Mouse (Mus musculus): Measurements from ENCODE around the gene Myt1l.
A peak's percentile ranks its signal among the peaks of the same experiment; 100 is the strongest.

Gene Myt1l

DNA sequence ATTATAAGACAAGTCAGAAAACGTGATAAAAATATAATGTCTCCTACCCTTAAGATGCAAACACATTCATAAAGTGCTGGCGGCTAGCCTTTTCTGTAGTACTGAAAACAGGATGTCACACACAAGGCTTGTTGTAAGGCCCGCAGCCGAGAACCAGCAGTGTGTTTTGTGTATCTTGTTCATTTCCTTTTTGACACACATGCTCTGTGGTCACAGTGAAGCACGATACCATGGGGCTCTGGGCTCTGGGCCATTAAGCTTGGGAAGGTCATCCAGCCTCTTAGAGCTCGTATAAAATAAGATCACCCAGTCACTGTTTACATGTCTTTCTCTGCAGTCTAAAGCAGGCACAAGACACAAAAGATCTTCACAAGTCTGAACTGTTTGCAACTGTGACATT lies 288.6 kb downstream of the Myt1l start:
- DNase-seq (ENCODE audit: low spot score) = no peak

GRCm38 (mm10) chr12:29822216-29822615 lies 294.0 kb downstream of the Myt1l start:
- no peak for DNase-seq (ENCODE audit: low spot score)

- DNase-seq (ENCODE audit: low spot score) = no peak
Observed at GRCm38 (mm10) chr12:29823766-29824417, 295.7 kb downstream of the Myt1l start.

DNA sequence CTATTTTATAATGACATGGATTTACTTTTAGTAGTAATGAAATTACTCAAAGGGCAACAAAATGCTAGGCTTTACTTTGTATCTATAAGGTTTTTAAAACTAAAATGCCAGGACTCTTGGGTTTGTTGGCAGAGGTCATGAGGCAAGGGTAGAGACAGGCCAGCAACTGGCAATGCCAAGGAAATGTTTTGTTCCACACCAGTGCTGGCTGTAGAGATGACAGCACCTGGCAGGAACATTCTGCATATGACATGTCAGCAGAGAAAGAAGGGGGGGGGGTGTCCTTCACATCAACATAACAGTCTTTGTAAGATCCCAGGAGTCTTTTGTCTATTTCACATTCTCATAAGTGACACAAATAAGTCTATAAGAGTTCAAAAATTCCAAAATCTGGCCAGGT lies 302.4 kb downstream of the Myt1l start:
- DNase-seq (ENCODE audit: low spot score) = no peak

DNA sequence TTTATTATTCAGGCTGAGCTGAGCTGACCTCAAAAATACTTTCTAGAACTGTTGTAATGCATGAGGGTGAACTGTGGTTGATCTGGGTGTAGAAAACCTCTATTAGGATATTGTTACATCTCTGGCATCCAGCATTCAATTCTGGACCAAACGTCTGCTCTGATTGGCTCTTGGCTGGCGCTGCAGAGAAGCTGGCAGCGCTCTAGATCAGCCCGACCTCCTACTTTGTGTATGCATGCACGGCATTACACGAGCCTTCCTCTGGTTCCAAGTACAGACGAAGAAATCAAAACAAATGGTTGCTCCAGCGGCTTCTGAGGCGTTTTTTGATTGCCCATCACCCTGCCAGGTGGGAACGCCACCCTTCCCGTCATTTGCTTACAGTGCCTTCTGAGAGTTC lies 303.2 kb downstream of the Myt1l start:
- no peak for DNase-seq (ENCODE audit: low spot score)

DNA sequence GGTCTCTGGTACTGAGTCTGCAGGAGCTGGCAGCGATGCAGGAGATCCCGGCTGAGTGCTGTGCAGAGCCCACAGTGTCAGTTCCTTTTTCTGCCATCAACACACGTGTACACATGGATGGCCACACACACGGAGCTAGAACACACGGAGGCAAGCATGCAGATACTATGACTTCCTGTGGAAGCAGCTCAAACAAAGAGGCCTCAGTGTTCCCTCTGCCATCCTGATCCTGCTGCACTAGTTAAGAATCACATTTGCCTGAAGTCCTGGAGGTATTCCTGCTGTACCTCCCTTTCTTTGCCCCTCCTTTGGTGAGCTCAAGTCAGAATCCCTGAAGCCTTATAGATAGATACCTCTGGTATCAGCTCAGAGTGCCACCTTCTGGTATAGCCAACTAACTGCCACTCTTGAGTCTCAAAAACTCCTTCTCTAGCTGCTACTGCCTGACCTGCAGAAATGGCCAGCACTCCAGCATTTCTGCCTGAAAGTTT lies 309.2 kb downstream of the Myt1l start:
- DNase-seq (ENCODE audit: low spot score) = no peak

GRCm38 (mm10) chr12:29838421-29838820 lies 310.2 kb downstream of the Myt1l start:
- DNase-seq (ENCODE audit: low spot score) = no peak

- DNase-seq (ENCODE audit: low spot score) = no peak
Observed at GRCm38 (mm10) chr12:29849936-29850335, 321.8 kb downstream of the Myt1l start.

- no peak for DNase-seq (ENCODE audit: low spot score)
Observed at GRCm38 (mm10) chr12:29854151-29854585, 326.0 kb downstream of the Myt1l start.

DNA sequence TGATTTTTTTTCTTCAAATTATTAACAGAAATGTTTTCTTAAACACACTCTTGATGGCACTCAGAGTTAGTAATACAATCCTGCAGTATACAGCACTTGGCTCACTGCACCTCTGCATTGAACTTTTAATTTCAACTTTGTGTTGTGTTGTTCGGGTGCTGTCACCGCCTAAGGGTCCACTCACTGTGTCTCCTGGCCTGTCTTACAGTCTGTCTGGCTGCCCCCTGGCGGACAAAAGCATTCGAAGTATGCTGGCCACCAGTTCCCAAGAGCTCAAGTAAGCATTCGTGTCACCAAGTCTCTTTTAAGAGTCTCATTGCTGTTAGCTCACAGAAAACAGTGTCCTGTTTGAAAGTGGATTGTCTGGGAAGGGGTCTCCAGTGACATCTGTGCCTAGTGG lies 326.8 kb downstream of the Myt1l start:
- DNase-seq (ENCODE audit: low spot score) = peak; percentile 1

- DNase-seq (ENCODE audit: low spot score) = no peak
Observed at GRCm38 (mm10) chr12:29860986-29861385, 332.8 kb downstream of the Myt1l start.

GRCm38 (mm10) chr12:29868295-29868694 lies 340.1 kb downstream of the Myt1l start:
- no peak for DNase-seq (ENCODE audit: low spot score)

DNA sequence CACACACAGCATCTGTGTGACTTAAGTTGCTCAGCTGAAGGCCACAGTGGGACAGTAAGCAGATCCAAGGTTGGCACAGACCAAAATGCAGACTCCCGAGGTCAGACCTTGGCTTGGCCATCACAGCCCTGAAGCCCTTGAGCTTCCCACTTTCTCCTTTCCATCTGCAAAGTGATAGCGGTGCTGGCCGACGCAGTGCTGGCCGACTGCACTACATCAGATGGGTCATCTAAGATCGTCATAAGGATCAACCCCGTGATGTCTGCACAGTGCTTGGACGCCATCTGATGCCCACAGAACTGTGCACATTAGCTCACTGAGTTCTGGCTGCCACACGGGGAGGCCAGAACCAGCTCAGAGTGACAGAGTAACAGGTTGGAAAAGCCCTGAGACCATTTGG lies 340.6 kb downstream of the Myt1l start:
- DNase-seq (ENCODE audit: low spot score) = no peak

- no peak for DNase-seq (ENCODE audit: low spot score)
Observed at GRCm38 (mm10) chr12:29872156-29872815, 344.1 kb downstream of the Myt1l start.

- no peak for DNase-seq (ENCODE audit: low spot score)
Observed at GRCm38 (mm10) chr12:29873281-29873772, 345.1 kb downstream of the Myt1l start.

GRCm38 (mm10) chr12:29877977-29878376 lies 349.8 kb downstream of the Myt1l start:
- no peak for DNase-seq (ENCODE audit: low spot score)

DNA sequence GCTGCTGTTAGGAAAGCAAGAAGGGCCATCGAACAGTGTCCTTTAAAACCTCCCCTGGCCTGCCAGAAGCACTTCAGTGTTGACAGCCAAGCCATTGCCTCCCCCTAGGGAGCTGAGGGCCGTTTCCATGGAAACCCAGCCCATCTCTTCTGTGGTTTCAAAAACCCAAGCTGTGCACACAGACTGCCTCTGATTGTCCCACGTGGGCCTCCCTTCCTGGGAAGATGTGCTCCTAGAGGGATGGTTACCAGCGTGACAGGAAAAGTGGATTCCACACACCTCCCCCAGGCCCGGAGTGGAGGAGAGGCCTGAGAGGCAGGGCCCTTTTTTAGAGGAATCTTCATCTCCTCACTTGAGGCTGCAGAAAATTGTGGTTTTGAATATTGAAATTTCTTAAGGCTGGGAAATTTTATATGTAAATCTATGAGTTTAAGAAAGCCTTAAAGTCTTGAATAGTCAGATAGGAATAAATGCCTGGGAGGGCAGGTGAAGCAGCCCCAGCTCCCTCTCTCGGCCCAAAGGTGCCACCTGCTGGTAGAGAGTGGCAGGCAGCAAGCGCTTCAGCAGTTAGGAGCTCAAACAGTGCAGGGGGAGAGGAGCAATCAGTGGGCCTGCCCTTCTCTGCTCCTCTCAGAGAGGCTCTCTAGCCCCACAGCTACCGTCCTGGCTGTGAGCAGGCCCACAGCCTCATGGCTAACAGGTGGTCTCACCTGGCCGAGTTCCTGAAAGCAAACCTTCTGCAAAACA lies 354.9 kb downstream of the Myt1l start:
- no peak for DNase-seq (ENCODE audit: low spot score)

DNA sequence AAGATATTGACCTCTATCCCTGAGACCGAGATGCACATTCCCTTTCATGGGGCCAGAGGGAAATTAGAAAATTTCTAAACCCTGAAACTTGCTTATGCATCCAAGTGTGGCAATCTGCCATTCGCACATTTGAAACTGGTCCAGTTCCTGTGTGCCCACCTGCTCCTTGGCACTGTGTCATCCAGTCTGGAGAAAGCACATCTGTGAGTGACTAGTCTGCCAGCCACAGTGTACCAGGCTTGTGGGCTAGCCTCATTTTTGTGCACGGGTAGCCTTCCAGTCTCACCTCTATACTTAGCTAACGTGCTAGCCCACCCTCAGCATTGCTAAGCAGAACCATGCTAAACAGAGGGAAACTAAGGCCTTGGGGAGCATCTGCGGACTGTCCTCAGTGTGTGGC lies 356.2 kb downstream of the Myt1l start:
- DNase-seq (ENCODE audit: low spot score) = no peak

DNA sequence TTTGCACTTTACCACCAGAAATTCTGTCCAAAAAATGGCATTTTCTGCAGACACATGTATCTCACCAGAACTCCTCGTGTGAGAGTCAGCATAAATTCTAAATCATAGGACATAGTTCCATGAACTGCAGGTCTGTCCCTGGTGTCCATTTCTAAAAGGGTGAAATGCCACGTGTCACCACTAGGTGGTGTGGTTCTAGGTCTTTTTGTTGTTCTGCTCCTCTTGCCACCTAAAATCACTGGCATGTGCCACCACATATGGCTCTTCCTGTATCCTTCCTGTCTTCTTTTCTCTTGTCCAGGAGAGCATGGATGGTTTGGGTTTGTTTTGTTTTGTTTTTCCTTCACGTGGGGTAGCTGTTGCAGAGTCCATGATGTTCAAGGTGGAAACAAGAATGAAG lies 366.5 kb downstream of the Myt1l start:
- peak; percentile 14 for DNase-seq (ENCODE audit: low spot score)

GRCm38 (mm10) chr12:29897533-29898085 lies 369.4 kb downstream of the Myt1l start:
- DNase-seq (ENCODE audit: low spot score) = no peak

DNA sequence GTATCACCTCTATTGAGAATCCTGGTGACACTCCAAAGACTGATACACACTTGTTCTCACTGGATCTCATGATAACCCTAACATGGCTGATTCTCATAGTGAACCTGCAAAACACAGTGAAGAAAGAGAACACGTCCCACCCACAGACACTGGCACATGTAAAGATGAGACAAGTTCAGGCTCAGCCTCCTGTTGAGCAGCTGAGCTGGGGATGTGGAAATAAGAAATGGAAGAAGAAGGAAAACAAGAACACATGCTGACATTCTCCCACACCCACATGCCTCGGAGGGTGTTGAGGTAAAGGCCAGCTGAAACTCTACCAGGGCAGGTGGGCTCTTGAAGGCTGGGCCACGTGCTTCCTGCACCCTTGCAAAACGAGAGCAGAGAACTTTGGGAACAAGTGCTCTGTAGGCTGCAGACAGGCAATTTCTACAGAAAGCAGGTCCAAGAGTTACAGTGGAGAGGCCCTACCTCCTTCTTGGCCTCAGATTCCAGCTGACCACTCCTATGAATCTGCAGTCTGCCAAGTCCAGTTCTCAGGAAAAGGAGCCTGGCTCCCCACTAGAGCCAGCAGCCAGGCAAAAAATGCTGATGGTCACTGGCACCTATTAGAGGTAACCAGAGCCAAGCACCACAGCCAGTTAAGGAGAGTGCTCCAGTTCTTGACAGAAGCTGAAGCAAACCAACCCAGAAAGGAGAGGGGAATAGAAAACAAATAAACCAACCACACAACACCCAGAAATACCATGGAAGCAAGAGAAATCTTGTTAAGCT lies 376.1 kb downstream of the Myt1l start:
- DNase-seq (ENCODE audit: low spot score) = no peak

DNA sequence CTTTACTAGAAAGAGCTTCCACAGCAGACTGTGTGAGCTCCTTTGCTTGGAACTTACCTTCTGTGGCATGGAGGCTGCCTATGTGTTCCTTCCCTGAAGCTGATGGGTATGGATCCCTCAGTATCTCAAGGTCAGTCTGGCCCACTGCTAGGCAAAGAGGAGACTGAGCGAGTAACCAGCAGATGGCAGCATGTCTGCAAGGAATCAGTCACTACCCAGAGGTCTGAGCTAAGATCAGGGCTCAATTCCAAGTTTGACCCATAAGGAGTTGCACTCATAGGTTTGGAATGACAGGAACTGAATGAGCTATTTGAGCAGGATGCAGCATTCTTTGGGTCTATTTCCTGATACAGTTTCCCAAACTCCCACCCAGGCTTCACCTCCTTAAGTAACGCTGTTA lies 378.9 kb downstream of the Myt1l start:
- DNase-seq (ENCODE audit: low spot score) = no peak
